Mouse (Mus musculus) splenic B cell, adult 2 months (primary cell): ENCODE measurements around the gene Usp39.

Source experiments
- DNase-seq: peaks from one replicate; pipeline ENCODE4 v3.0.0-alpha.2; 2011; ENCODE audit warnings: low read depth, low spot score
- H3K27me3 ChIP-seq: 2 replicates; pipeline ENCODE4 v1.6.1; 2012; ENCODE audit warnings: mild to moderate bottlenecking, low read length, moderate library complexity, mixed read lengths; ENCODE audit not compliant: control insufficient read depth, poor library complexity, insufficient read depth, severe bottlenecking
- H3K36me3 ChIP-seq: 2 replicates; pipeline ENCODE4 v1.6.1; 2012; ENCODE audit warnings: mild to moderate bottlenecking, low read length, moderate library complexity, mixed read lengths; ENCODE audit not compliant: control insufficient read depth, poor library complexity, insufficient read depth, severe bottlenecking

Usp39 gene

DNA sequence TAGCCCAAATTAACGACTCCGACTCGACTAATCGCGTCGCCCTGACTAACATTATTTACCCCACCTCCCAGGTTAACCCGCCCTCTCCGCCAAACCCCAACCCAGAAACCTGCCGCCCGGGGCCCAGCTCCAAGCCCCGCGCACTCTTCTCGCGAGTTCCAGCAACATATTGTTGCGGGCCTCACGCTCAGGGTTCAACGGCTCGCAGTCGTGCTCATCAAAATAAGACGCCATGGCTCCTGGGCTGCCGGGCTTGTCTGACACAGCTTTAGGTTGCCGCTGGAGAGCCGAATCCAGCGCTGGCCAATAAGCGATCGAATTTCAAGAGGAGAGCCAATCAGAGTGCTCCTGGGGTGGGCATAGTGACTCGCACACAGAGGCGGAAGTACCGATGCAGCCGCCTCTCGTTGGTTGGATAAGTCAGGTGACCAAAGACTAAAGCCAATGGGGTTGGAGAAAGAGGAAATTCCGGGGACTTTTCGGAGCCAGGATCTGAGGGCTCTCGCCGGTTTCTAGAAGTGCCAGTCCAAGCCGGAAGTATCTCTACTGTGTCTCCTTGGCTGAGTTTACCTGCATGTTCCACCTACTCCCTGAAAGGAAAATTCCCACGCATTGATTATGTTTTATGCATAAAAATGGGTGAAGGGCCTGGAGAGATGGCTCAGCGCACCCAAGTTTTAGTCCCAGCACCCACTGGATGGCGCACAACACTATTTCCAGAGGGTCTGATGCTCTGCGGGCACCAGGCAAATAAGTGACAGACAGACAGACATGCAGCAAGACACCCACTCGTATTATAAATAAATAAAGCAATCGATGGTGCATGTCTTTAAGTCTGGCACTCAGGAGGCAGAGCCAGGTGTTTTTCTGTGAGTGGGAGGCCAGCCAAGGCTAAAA is 17.4 kb upstream of the Usp39 start:
- peak; percentile 97 for DNase-seq
- Histone ChIP-seq H3K36me3 (peaks cover 2% of the 10 kb centered on the region; the same call in 1 of the 2 replicates), H3K27me3 (no peaks in the 10 kb centered on the region)

DNA sequence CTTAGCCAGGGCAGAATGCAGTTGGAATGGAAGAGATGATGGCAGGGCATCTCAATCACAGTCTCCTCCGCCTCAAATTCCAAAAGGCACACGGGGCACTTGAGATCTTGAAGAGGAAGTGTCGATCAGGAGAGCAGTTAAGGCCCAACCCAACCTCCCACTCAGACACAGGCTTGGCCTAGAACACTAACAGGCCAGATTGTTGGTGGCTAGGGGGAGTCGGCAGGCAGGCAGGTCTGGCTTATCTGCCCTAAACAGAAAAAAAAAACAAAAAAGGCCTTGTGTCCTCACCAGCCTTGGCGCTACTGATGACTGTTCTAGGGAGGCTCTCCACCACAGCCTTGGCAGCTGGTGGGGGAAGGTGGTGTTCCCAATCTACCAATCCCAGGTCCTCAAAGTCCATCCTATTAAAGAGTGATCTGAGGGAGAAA is 16.2 kb upstream of the Usp39 start:
- DNase-seq, result no peak
- H3K27me3 ChIP-seq, result no peaks in the 10 kb centered on the region
- H3K36me3 ChIP-seq, result peaks cover 2% of the 10 kb centered on the region; the same call in 1 of the 2 replicates

- no peak for DNase-seq
- no peaks in the 10 kb centered on the region for H3K27me3 ChIP-seq
- H3K36me3 ChIP-seq, result peaks cover 2% of the 10 kb centered on the region; the same call in 1 of the 2 replicates
Measured at GRCm38 (mm10) chr6:72360599-72360935, 15.6 kb upstream of the Usp39 start.

GRCm38 (mm10) chr6:72359891-72360598 is 15.1 kb upstream of the Usp39 start:
- H3K27me3 ChIP-seq, result no peaks in the 10 kb centered on the region
- H3K36me3 ChIP-seq, result peaks cover 2% of the 10 kb centered on the region; the same call in 1 of the 2 replicates
- no peak for DNase-seq

DNA sequence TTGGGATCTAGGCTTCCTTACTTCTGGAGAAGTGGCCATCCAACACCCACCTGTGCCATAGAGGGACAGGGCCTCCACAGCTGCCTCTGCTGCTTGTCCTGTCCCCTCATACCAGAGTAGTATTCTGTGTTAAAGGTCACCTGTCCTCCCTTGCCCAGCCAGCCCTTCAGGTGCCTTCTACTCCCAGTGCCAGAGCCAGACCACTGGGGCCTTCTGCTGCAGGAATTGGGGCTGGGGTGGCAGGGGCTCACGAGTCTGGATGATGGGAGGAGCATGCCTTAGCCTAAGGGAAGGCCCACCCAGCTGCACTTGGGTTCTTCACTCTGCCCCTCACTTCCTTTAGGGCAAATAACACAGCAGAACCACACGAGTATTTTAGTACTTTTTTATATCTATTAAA is 14.4 kb upstream of the Usp39 start:
- Histone ChIP-seq H3K27me3 (no peaks in the 10 kb centered on the region), H3K36me3 (peaks cover 2% of the 10 kb centered on the region; the same call in 1 of the 2 replicates)
- no peak for DNase-seq

GRCm38 (mm10) chr6:72358086-72358764 is 13.2 kb upstream of the Usp39 start:
- H3K27me3 ChIP-seq, result no peaks in the 10 kb centered on the region
- H3K36me3 ChIP-seq, result peaks cover 2% of the 10 kb centered on the region; the same call in 1 of the 2 replicates
- DNase-seq, result no peak

DNA sequence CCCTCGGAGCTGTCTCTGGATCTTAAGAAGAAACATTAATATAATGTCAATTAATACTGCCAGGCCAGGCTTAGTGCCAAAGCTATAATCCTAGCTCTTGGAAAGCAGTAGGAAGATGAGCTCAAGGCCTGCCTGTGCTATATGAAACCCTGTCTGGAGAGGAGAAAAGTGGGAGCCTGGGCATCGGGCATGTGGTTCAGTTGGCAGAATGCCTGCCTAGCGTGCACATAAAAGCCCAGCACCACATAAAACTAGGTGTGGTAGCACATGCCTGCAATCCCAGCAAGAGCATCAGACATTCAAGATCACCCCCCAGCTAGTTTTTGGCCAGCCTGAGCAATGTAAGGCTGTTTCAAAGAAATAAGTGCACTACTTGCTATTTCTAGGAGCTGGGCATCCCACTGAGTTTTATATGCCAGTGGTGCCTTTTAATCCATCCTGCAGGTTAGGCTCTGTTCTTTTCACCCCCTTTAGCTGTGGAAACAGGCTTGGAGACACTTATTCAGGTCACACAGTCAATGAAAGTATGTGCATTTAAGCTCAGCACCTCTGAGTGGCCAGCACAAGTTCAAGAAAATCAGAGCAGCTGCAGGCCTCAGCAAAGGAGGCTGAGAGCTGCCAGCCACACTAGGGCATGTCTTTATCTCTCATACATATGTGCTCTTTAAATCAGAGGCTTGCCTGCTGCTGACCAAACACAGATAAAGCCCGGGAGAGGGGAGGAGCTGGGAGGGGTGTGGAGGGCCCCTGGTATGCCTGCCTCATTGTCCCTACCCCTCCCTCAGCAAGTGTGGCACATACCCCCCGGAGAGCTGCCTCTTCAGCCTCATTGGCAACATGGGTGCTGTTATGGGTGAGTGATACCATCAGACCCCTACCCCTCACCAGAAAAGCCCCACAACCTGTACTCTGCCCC is 12.4 kb upstream of the Usp39 start:
- no peak for DNase-seq
- H3K27me3 ChIP-seq, result no peaks in the 10 kb centered on the region
- peaks cover 2% of the 10 kb centered on the region; the same call in 1 of the 2 replicates for H3K36me3 ChIP-seq

GRCm38 (mm10) chr6:72356001-72356532 is 11.1 kb upstream of the Usp39 start:
- Histone ChIP-seq H3K27me3 (no peaks in the 10 kb centered on the region), H3K36me3 (0 out of 2 replicates have a peak, but pooled peaks cover 2% of the 10 kb centered on the region)
- DNase-seq, result no peak

DNA sequence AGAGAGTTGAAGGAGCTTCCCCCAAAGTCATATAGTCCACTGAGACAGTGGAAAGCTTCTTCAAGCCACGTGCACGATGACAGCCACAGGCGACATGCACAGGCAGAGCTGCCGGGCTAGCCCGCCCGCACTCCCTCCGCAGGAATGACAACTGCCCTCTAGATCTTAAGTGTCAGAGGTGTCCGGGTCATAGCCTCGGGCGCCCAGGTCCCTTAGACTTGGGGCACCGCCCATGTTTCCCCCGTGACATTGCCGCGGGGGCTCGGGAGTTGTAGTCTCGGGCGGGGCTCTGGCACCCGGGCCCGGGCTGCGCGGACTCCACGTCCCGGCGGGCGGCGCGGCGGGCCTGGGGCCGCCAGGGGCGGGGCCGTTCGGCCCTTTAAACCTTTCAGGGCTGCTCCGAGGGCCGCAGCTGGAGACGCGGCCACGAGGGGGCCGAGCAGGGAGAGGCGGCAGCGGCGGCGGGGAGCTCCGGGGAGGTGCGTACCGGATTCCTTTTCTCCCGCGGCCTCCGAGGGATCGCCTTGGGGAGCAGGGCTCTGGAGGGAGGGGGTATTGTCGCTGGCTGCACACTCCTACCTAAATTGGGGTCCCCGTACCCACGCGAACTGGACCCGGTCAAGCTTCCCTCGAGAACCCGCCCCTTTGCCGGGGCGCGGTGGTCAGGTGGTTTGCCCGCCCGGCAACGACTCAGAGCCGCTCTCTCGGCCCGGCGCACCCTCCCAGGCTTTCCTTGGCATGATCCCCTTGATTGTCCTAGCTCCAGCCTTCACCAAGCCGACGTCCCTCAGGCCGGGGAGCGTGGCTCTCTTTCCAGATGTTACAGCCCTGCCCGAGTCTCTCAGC is 10.3 kb upstream of the Usp39 start, which contains the start of gene Tmem150a:
Tmem150a (plus strand) TSS at position 382 of the 846 bp plus-strand sequence.
- Histone ChIP-seq H3K36me3 (peaks cover 2% of the 10 kb centered on the region; the same call in 1 of the 2 replicates), H3K27me3 (no peaks in the 10 kb centered on the region)
- peak; percentile 69 for DNase-seq

GRCm38 (mm10) chr6:72354025-72354424 is 9.0 kb upstream of the Usp39 start:
- Histone ChIP-seq H3K36me3 (peaks cover 1% of the 10 kb centered on the region; the same call in 1 of the 2 replicates), H3K27me3 (no peaks in the 10 kb centered on the region)
- no peak for DNase-seq

GRCm38 (mm10) chr6:72352636-72353405 is 7.8 kb upstream of the Usp39 start:
- peaks cover 4% of the 10 kb centered on the region; the same call in 1 of the 2 replicates for H3K36me3 ChIP-seq
- DNase-seq, result no peak

DNA sequence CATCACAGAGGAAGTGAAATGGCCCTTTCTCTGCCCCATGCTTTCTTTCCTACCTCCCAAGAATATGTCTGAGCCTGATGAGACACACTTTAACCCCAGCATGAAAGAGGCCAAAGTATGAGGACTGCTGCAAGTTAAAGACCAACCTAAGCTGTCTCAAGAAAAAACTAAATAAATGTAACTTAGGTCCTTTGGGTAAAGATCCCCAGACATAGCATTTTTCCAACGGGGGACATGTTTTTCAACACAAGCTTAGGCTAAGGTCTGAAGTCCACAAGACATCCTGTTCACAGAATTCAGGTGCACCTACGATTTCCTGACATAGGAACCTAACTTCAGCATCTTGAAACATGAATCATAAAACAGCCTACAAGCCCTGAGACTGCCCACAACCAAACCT is 5.2 kb upstream of the Usp39 start:
- peaks cover 4% of the 10 kb centered on the region; the same call in 1 of the 2 replicates for H3K36me3 ChIP-seq
- no peak for DNase-seq

More at GRCm38 (mm10) chr6:72352636-72353405, 7.8 kb upstream of the Usp39 start:
- no peaks in the 10 kb centered on the region for H3K27me3 ChIP-seq

More for the DNA sequence above, 5.2 kb upstream of the Usp39 start:
- no peaks in the 10 kb centered on the region for H3K27me3 ChIP-seq
